Mouse (Mus musculus) limb, embryonic 10.5 days (tissue): ENCODE measurements at regions not wholly inside any gene's neighbourhood (a gene's known extent, or its start where the extent isn't known, plus 50 kb on each side); places are given as distances from the start of the nearest gene placed in this dataset.

Experiments
- DNase-seq: peaks from one replicate; pipeline ENCODE4 v3.0.0-alpha.2; 2017; ENCODE audit warnings: low spot score
- H3K27ac ChIP-seq: fragments of 300-500 bp; sonication (generic); 2 replicates; pipeline ENCODE4 v1.5.1; 2016; ENCODE audit warnings: mild to moderate bottlenecking
- H3K27me3 ChIP-seq: fragments of 300-500 bp; sonication (generic); 2 replicates; pipeline ENCODE4 v1.6.1; 2016; ENCODE audit warnings: low read depth, mild to moderate bottlenecking; ENCODE audit not compliant: poor library complexity, severe bottlenecking
- H3K36me3 ChIP-seq: fragments of 300-500 bp; sonication (generic); 2 replicates; pipeline ENCODE4 v1.6.1; 2016; ENCODE audit warnings: mild to moderate bottlenecking, moderate library complexity
- H3K4me1 ChIP-seq: fragments of 300-500 bp; sonication (generic); 2 replicates; pipeline ENCODE4 v1.6.1; 2016
- H3K4me3 ChIP-seq: fragments of 300-500 bp; sonication (generic); 2 replicates; pipeline ENCODE4 v1.5.1; 2016; ENCODE audit warnings: mild to moderate bottlenecking, moderate library complexity
- H3K9me3 ChIP-seq: fragments of 300-500 bp; sonication (generic); replicated peaks from 2 replicates; pipeline ENCODE4 v1.6.1; 2016; ENCODE audit warnings: mild to moderate bottlenecking
- WGBS: fragments of 180-500 bp; shearing (Covaris S2); methylation state at CpG from one replicate; pipeline ENCODE4 v1.1.7; 2016; 5-methylcytosine and 5-hydroxymethylcytosine counted together

GRCm38 (mm10) chr2:160510635-160511421 is 134.9 kb upstream of the Top1 start:
- Histone ChIP-seq H3K36me3 (no peaks in the 10 kb centered on the region), H3K4me1 (peaks cover 7% of the 10 kb centered on the region), H3K9me3 (no peaks in the 10 kb centered on the region), H3K4me3 (no peak overlapping the region), H3K27ac (no peak overlapping the region), H3K27me3 (peaks cover 30% of the 10 kb centered on the region)
- no peak for DNase-seq
- 66% methylated on average over 14 of the region's 14 CpGs for WGBS

GRCm38 (mm10) chr2:160515621-160516020 is 130.1 kb upstream of the Top1 start:
- H3K9me3 ChIP-seq, result no peaks in the 10 kb centered on the region
- no peaks in the 10 kb centered on the region for H3K36me3 ChIP-seq
- H3K27me3 ChIP-seq, result peaks cover 70% of the 10 kb centered on the region
- H3K27ac ChIP-seq, result no peak overlapping the region
- WGBS, result 54% methylated on average over 6 of the region's 6 CpGs
- H3K4me3 ChIP-seq, result no peak overlapping the region
- no peaks in the 10 kb centered on the region for H3K4me1 ChIP-seq
- no peak for DNase-seq

- no peak overlapping the region for H3K27ac ChIP-seq
- H3K36me3 ChIP-seq, result no peaks in the 10 kb centered on the region
- DNase-seq, result no peak
- H3K4me3 ChIP-seq, result no peak overlapping the region
- peaks cover 79% of the 10 kb centered on the region for H3K27me3 ChIP-seq
- H3K4me1 ChIP-seq, result no peaks in the 10 kb centered on the region
- no peaks in the 10 kb centered on the region for H3K9me3 ChIP-seq
- WGBS, result 23% methylated on average over 6 of the region's 6 CpGs
These were observed 129.2 kb upstream of the Top1 start for GRCm38 (mm10) chr2:160516526-160516925.

- DNase-seq, result no peak
- no peaks in the 10 kb centered on the region for H3K9me3 ChIP-seq
- peak overlapping the region; percentile 58 for H3K27ac ChIP-seq
- WGBS, result 79% methylated on average over 9 of the region's 9 CpGs
- peaks cover 48% of the 10 kb centered on the region for H3K4me1 ChIP-seq
- H3K4me3 ChIP-seq, result no peak overlapping the region
- peaks cover 77% of the 10 kb centered on the region for H3K27me3 ChIP-seq
- H3K36me3 ChIP-seq, result no peaks in the 10 kb centered on the region
These were observed 120.1 kb upstream of the Top1 start for GRCm38 (mm10) chr2:160525301-160526205.

- H3K27me3 ChIP-seq, result peaks cover 77% of the 10 kb centered on the region
- no peaks in the 10 kb centered on the region for H3K36me3 ChIP-seq
- H3K9me3 ChIP-seq, result no peaks in the 10 kb centered on the region
- H3K27ac ChIP-seq, result peak overlapping the region; percentile 64; the same call in 1 of the 2 replicates
- DNase-seq, result peak; percentile 67
- no peak overlapping the region for H3K4me3 ChIP-seq
- peaks cover 51% of the 10 kb centered on the region for H3K4me1 ChIP-seq
- 12% methylated on average over 8 of the region's 8 CpGs for WGBS
These were observed 119.1 kb upstream of the Top1 start for GRCm38 (mm10) chr2:160526377-160527125.

- WGBS, result 43% methylated on average over 7 of the region's 7 CpGs
- no peaks in the 10 kb centered on the region for H3K36me3 ChIP-seq
- peaks cover 67% of the 10 kb centered on the region for H3K27me3 ChIP-seq
- no peak for DNase-seq
- no peaks in the 10 kb centered on the region for H3K9me3 ChIP-seq
- H3K4me1 ChIP-seq, result peaks cover 51% of the 10 kb centered on the region
- H3K4me3 ChIP-seq, result no peak overlapping the region
- H3K27ac ChIP-seq, result no peak overlapping the region
These were observed 116.4 kb upstream of the Top1 start for GRCm38 (mm10) chr2:160529306-160529705.

- WGBS, result 24% methylated on average over 3 of the region's 3 CpGs
- H3K27me3 ChIP-seq, result peaks cover 61% of the 10 kb centered on the region
- H3K36me3 ChIP-seq, result no peaks in the 10 kb centered on the region
- peak; percentile 70 for DNase-seq
- H3K4me1 ChIP-seq, result peaks cover 49% of the 10 kb centered on the region
- H3K9me3 ChIP-seq, result no peaks in the 10 kb centered on the region
- H3K4me3 ChIP-seq, result no peak overlapping the region
- H3K27ac ChIP-seq, result peak overlapping the region; percentile 60; the same call in 1 of the 2 replicates
These were observed 115.3 kb upstream of the Top1 start for GRCm38 (mm10) chr2:160530377-160530776.

- H3K27me3 ChIP-seq, result peaks cover 36% of the 10 kb centered on the region
- no peak for DNase-seq
- H3K4me3 ChIP-seq, result no peak overlapping the region
- peaks cover 21% of the 10 kb centered on the region for H3K4me1 ChIP-seq
- no peaks in the 10 kb centered on the region for H3K9me3 ChIP-seq
- 22% methylated on average over 8 of the region's 8 CpGs for WGBS
- H3K36me3 ChIP-seq, result no peaks in the 10 kb centered on the region
- H3K27ac ChIP-seq, result 0 out of 2 replicates have a peak overlapping the region, but pooled peaks have one; percentile 25
These were observed 108.4 kb upstream of the Top1 start for GRCm38 (mm10) chr2:160537319-160537719.

- 6% methylated on average over 4 of the region's 4 CpGs for WGBS
- H3K27ac ChIP-seq, result peak overlapping the region; percentile 56
- DNase-seq, result no peak
These were observed 100.2 kb upstream of the Top1 start for GRCm38 (mm10) chr2:160545527-160545926.

GRCm38 (mm10) chr2:160552121-160552669 is 93.5 kb upstream of the Top1 start:
- Histone ChIP-seq H3K27ac (peak overlapping the region; percentile 9; the same call in 1 of the 2 replicates), H3K9me3 (no peaks in the 10 kb centered on the region), H3K36me3 (no peaks in the 10 kb centered on the region), H3K4me3 (no peak overlapping the region), H3K4me1 (peaks cover 18% of the 10 kb centered on the region), H3K27me3 (0 out of 2 replicates have a peak, but pooled peaks cover 10% of the 10 kb centered on the region)
- whole genome bisulfite sequencing, result 51% methylated on average over 19 of the region's 19 CpGs
- peak; percentile 44 for DNase-seq

More at GRCm38 (mm10) chr2:160545527-160545926, 100.2 kb upstream of the Top1 start:
- no peak overlapping the region for H3K4me3 ChIP-seq
- H3K36me3 ChIP-seq, result no peaks in the 10 kb centered on the region
- peaks cover 33% of the 10 kb centered on the region for H3K4me1 ChIP-seq
- H3K9me3 ChIP-seq, result no peaks in the 10 kb centered on the region
- H3K27me3 ChIP-seq, result 0 out of 2 replicates have a peak, but pooled peaks cover 6% of the 10 kb centered on the region

- H3K9me3 ChIP-seq, result no peaks in the 10 kb centered on the region
- no peaks in the 10 kb centered on the region for H3K27me3 ChIP-seq
- H3K4me3 ChIP-seq, result no peak overlapping the region
- H3K36me3 ChIP-seq, result no peaks in the 10 kb centered on the region
- peak; percentile 19 for DNase-seq
- H3K27ac ChIP-seq, result no peak overlapping the region
- 0 out of 2 replicates have a peak, but pooled peaks cover 4% of the 10 kb centered on the region for H3K4me1 ChIP-seq
- 88% methylated on average over 14 of the region's 14 CpGs for WGBS
These were observed 84.0 kb upstream of the Top1 start for GRCm38 (mm10) chr2:160561711-160562110.

- H3K27me3 ChIP-seq, result no peaks in the 10 kb centered on the region
- H3K27ac ChIP-seq, result no peak overlapping the region
- H3K36me3 ChIP-seq, result no peaks in the 10 kb centered on the region
- H3K4me3 ChIP-seq, result no peak overlapping the region
- no peaks in the 10 kb centered on the region for H3K9me3 ChIP-seq
- 92% methylated on average over 4 of the region's 4 CpGs for WGBS
- peak; percentile 21 for DNase-seq
- H3K4me1 ChIP-seq, result no peaks in the 10 kb centered on the region
These were observed 77.9 kb upstream of the Top1 start for GRCm38 (mm10) chr2:160567813-160568212.
